Mouse (Mus musculus) embryonic fibroblast, embryonic 13.5 days (primary cell): ENCODE results near the gene Dgat2.

Experiments used
- CTCF ChIP-seq: IDR thresholded peaks from 2 replicates; pipeline ENCODE4 v1.5.1; 2011; ENCODE audit warnings: mild to moderate bottlenecking, control low read depth, low read length, moderate library complexity, borderline replicate concordance; ENCODE audit not compliant: insufficient read depth
- POLR2A ChIP-seq: IDR thresholded peaks from 2 replicates; pipeline ENCODE4 v1.6.1; 2011; ENCODE audit warnings: low read depth, mild to moderate bottlenecking, control low read depth, low read length, moderate library complexity

DNA sequence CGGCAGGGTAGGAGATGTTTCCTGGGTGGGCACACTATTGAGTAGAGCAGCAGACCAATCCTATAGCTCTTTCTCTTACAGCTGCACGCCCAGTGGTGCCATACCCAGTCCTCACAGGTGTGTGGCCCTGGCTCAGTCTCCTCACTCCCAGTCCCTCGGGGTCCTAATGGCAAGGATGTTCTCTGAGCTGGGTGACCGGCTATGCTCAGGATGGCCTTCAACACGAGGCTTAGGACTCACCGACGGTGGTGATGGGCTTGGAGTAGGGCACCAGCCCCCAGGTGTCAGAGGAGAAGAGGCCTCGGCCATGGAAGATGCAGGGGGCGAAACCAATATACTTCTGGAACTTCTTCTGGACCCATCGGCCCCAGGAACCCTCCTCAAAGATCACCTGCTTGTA lies 25.8 kb downstream of the Dgat2 start:
- TF ChIP-seq CTCF (no peak), POLR2A (no peak)
